Mouse (Mus musculus) E14TG2a.4 (cell line): ENCODE measurements around the gene Prkce.

Experiments used
- CTCF ChIP-seq: conservative IDR thresholded peaks from 2 replicates; pipeline ENCODE4 v1.5.1; 2014; ENCODE audit warnings: low read length
- POU5F1 ChIP-seq: IDR thresholded peaks from 2 replicates; pipeline ENCODE4 v1.6.1; 2014; ENCODE audit warnings: low read length, borderline replicate concordance

DNA sequence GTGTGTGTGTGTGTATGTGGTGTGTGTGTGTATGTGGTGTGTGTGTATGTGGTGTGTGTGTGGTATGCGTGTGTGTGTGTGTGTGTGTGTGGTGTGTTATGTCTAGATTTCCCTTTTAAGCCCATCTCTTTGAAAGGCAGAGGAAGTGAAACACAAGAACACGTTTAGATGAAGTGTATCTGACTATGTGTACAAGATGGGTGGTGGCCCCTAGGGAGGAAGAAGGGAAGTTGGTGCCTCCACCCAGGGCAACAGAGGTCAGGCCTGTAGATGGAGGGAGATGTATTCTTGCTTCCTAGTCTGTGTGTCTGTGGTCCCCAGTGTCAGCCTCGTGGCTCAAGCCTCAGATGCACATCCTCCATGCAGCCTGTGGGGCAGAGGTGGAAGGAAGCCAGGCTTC lies 169.5 kb downstream of the Prkce start:
- no peak for TF ChIP-seq CTCF
- TF ChIP-seq POU5F1, result no peak
